Mouse (Mus musculus) kidney, embryonic 14.5 days (tissue): ENCODE results near the gene Abcf2. TPM values are rescaled to one million over a fixed set of nuclear protein-coding genes. Genes with fewer than 3 reads are reported as not detected.

Experiments used
- ATAC-seq: fragments of 200-750 bp; cut with Nextera tagmentation; 2 replicates; pipeline ENCODE4 v1.8.0; 2017; ENCODE audit warnings: moderate number of reproducible peaks, mild to moderate bottlenecking, moderate TSS enrichment, moderate library complexity; ENCODE audit not compliant: low FRiP score, low TSS enrichment
- H3K27ac ChIP-seq: fragments of 300-500 bp; sonication (generic); 2 replicates; pipeline ENCODE4 v1.5.1; 2014; ENCODE audit warnings: low read depth, mild to moderate bottlenecking, low read length, moderate library complexity, mixed read lengths
- H3K27me3 ChIP-seq: fragments of 300-500 bp; sonication (generic); 2 replicates; pipeline ENCODE4 v1.6.1; 2014; ENCODE audit warnings: mild to moderate bottlenecking, low read length; ENCODE audit not compliant: control insufficient read depth, insufficient read depth
- H3K36me3 ChIP-seq: fragments of 300-500 bp; sonication (generic); 2 replicates; pipeline ENCODE4 v1.6.1; 2014; ENCODE audit warnings: low read length, mixed read lengths; ENCODE audit not compliant: control insufficient read depth, insufficient read depth
- H3K4me1 ChIP-seq: fragments of 300-500 bp; sonication (generic); 2 replicates; pipeline ENCODE4 v1.6.1; 2014; ENCODE audit warnings: low read length, mixed read lengths; ENCODE audit not compliant: control insufficient read depth, insufficient read depth
- H3K4me2 ChIP-seq: fragments of 300-500 bp; sonication (generic); replicated peaks from 2 replicates; pipeline ENCODE4 v1.6.1; 2014; ENCODE audit warnings: low read depth, mild to moderate bottlenecking, low read length
- H3K4me3 ChIP-seq: fragments of 300-500 bp; sonication (generic); 2 replicates; pipeline ENCODE4 v1.5.1; 2014; ENCODE audit warnings: mild to moderate bottlenecking, low read length
- H3K9ac ChIP-seq: fragments of 300-500 bp; sonication (generic); 2 replicates; pipeline ENCODE4 v1.6.1; 2014; ENCODE audit warnings: low read depth, mild to moderate bottlenecking, low read length, moderate library complexity
- H3K9me3 ChIP-seq: fragments of 300-500 bp; sonication (generic); 2 replicates; pipeline ENCODE4 v1.6.1; 2016; ENCODE audit warnings: low read length; ENCODE audit not compliant: control insufficient read depth
- WGBS: fragments of 180-500 bp; shearing (Covaris S2); extraction: QIAGEN DNeasy Blood & Tissue Kit; methylation state at CpG from one replicate; pipeline ENCODE4 v1.1.7; 2014; 5-methylcytosine and 5-hydroxymethylcytosine counted together
- polyA plus RNA-seq: library from polyadenylated mRNA; unstranded; fragments of >200 nt; fragmentation: Nextera tagmentation; extraction: Ambion mirVana; gene quantifications from 2 replicates; pipeline ENCODE4 v1.2.1, GENCODE M21; 2014

Abcf2 gene
- polyA plus RNA-seq, 1 experiment from 2014 or later: 121 TPM

DNA sequence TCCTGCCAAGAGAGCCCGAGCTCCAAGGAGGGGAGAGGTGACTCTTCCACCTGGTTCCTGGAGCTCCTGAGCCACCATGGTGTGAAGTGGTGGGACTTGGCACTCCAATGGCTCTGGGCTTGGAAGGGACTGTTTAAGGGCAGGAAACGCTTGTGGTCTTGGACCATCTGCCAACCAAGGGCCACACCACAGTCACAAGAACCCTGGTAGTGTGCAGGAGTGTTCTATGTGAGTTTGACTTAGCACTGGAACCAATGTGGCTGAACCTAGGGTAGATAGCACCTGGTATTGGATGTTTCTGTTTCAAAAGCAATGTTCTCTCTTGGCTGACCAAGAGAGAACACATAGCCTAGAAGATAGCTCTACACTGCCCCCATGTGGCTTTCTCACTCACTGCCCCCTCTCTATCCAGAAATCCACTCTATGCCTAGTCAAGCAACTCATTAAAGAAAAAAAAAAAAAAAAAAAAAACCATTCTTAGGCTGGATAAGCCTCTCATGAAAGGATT lies 20.0 kb upstream of the Abcf2 start:
- Histone ChIP-seq H3K27ac (no peak overlapping the region), H3K27me3 (no peaks in the 10 kb centered on the region), H3K9ac (no peak overlapping the region), H3K4me3 (no peak overlapping the region), H3K4me2 (no peak overlapping the region), H3K36me3 (peaks cover 33% of the 10 kb centered on the region), H3K9me3 (no peaks in the 10 kb centered on the region), H3K4me1 (peaks cover 30% of the 10 kb centered on the region)
- 58% methylated on average over 2 of the region's 2 CpGs for WGBS
- 0 out of 2 replicates have a peak, but pooled peaks have one; percentile 10 for ATAC-seq

DNA sequence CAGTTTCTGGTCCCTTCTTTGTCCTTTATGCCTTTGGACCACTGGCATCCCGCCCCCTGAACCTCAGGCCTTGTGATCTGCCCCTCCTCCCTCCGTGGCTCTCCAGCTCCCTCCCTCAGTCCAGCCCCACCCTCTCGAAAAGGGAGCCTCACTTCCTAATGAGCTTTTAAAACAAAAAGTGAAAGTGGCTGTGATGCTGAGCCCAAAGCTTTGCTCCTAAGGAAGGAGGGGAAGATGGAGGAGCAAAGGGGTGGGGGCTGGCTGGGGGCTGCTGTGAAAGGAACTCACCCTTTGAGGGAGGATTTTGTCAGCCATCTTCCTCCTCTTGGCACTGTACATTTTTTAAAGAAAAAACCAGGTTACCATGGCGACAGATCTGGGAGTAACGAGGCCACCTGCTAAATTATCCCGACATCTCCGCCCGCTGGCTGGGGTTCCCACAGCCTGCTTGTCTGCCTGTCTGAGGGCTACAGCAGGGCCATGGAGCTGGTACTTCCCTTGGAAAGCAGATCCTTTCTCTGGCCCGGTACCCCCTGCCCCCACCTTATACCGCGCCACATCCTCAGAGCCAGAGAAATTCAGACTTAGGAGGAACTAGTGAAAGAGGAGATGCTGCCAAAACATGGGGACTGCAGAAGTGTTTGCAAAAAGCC lies 19.4 kb upstream of the Abcf2 start:
- no peak overlapping the region for H3K27ac ChIP-seq
- no peak overlapping the region for H3K4me3 ChIP-seq
- H3K27me3 ChIP-seq: no peaks in the 10 kb centered on the region
- H3K4me2 ChIP-seq: no peak overlapping the region
- H3K4me1 ChIP-seq: peaks cover 37% of the 10 kb centered on the region
- no peaks in the 10 kb centered on the region for H3K9me3 ChIP-seq
- no peak overlapping the region for H3K9ac ChIP-seq
- WGBS: 19% methylated on average over 11 of the region's 11 CpGs
- H3K36me3 ChIP-seq: peaks cover 39% of the 10 kb centered on the region
- ATAC-seq: no peak

DNA sequence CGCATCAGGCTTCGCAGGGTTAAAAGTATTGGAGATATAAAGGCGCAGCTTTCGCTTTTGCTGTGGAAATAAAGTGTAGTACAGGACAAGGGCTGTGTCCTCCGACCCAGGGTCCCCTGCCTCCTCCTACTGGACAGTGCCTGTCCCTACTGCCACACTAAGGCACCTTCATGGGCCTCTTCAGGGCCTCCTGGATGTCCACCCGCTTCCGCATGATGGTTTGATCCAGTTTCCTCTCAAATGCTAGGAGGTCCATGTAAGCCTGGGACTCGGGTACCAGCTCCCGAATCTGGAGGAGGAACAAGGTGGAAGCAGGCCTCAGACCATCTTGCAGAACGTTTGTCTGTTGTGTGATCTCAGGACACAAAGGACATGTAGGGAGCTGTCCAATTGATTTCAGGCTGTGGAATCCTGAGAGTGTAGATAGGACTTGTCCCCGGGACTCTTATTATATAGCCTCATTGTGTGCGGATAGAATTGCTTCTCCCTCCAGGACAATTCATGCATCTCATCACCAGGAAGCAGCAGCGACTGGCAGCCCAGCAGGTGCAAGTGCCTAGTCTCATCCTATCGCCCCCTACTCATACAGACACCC lies 18.6 kb upstream of the Abcf2 start:
- Histone ChIP-seq H3K36me3 (peaks cover 46% of the 10 kb centered on the region), H3K9me3 (no peaks in the 10 kb centered on the region), H3K4me2 (no peak overlapping the region), H3K27me3 (no peaks in the 10 kb centered on the region), H3K4me3 (no peak overlapping the region), H3K9ac (no peak overlapping the region), H3K27ac (no peak overlapping the region), H3K4me1 (peaks cover 44% of the 10 kb centered on the region)
- ATAC-seq: no peak
- WGBS: 67% methylated on average over 14 of the region's 14 CpGs

DNA sequence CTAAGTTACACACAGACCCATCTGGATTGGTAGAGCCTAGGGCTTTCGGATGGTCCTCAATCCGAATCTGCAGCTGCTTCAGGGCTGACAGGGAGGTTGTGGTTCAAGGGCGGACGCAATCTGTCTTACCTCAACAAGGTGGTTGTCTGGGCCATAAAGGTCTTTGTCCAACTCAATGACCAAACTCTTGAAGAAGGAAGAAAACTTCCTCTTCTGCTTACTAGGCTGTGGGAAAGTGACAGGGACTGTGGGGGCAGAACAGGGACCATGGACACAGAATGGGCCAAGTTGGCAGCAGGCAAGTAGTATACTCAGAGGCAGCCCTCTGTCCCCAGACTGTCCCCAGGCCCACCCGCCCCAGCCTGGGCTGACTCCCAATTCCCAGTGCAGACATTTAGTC lies 18.0 kb upstream of the Abcf2 start:
- no peak overlapping the region for H3K27ac ChIP-seq
- WGBS: 90% methylated on average over 5 of the region's 5 CpGs
- H3K4me2 ChIP-seq: no peak overlapping the region
- no peak for ATAC-seq
- H3K27me3 ChIP-seq: no peaks in the 10 kb centered on the region
- H3K9ac ChIP-seq: no peak overlapping the region
- H3K9me3 ChIP-seq: no peaks in the 10 kb centered on the region
- peaks cover 42% of the 10 kb centered on the region for H3K4me1 ChIP-seq
- H3K36me3 ChIP-seq: peaks cover 48% of the 10 kb centered on the region
- H3K4me3 ChIP-seq: no peak overlapping the region

DNA sequence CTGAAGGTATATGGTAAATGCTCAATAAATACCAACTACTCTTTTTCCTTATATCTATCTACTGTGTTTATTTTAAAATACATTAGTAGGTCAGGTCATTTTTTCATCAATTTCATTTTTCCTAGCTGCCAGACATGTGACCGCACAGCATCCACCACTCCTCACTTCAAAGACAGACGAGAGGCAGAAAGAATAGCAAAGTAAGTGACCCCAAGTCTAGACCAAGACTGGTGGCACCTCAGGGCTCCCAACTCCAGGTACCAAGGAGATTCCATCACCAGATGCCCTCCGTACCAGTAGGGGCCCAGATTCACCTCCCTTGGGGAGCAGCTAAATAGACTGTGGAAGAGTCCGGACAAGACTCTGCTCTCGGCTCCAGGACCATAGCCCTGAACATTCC lies 17.1 kb upstream of the Abcf2 start:
- peaks cover 56% of the 10 kb centered on the region for H3K36me3 ChIP-seq
- H3K9me3 ChIP-seq: no peaks in the 10 kb centered on the region
- H3K4me3 ChIP-seq: no peak overlapping the region
- H3K27ac ChIP-seq: no peak overlapping the region
- no peak for ATAC-seq
- WGBS: 94% methylated on average over 5 of the region's 5 CpGs
- H3K9ac ChIP-seq: no peak overlapping the region
- H3K4me2 ChIP-seq: no peak overlapping the region
- no peaks in the 10 kb centered on the region for H3K27me3 ChIP-seq
- peaks cover 41% of the 10 kb centered on the region for H3K4me1 ChIP-seq

DNA sequence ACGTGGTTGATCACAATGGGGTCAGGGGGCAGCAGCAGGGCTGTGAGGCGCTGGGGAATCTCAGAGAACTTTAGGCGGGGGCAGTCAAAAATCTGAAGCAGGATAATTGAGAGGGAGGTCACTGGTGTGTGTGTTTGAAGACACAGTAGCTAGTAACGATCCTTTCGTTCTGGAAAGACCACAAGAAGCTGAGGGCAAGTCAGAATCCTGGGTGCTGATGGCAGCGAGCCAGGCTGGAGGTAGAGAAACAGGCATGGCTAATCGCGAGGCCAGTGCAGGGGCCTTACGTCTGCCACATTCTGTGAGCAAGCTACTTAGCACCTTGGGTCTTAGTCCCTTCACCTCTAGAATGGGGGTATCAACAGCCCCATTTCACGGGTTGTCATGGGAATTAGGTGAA lies 16.7 kb upstream of the Abcf2 start:
- Histone ChIP-seq H3K9ac (no peak overlapping the region), H3K9me3 (no peaks in the 10 kb centered on the region), H3K4me1 (peaks cover 36% of the 10 kb centered on the region), H3K36me3 (peaks cover 60% of the 10 kb centered on the region), H3K27me3 (no peaks in the 10 kb centered on the region), H3K27ac (no peak overlapping the region), H3K4me2 (no peak overlapping the region), H3K4me3 (no peak overlapping the region)
- ATAC-seq: no peak
- WGBS: 72% methylated on average over 10 of the region's 10 CpGs

DNA sequence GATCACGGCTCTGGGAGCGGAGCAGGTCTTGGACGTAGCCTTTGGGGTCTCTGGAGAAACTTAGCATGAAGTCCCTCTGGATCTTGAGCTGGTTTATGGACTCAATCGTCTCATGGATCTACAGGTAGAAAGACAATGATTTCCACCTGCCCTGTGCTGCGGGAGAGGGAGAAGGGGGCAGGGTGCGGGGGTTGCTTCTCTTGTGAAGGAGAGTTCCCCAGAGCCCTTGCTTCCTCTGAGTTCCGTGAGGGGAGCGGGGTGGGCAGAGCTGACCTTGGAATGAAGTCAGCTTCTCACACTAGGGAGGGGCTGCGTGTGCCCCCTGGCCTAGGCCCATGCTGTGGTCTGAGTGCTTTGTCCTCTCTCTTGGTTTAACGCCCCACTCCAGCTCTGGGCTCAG lies 16.0 kb upstream of the Abcf2 start:
- Histone ChIP-seq H3K4me1 (peaks cover 29% of the 10 kb centered on the region), H3K4me3 (no peak overlapping the region), H3K27me3 (no peaks in the 10 kb centered on the region), H3K27ac (no peak overlapping the region), H3K9me3 (no peaks in the 10 kb centered on the region), H3K4me2 (no peak overlapping the region), H3K9ac (no peak overlapping the region), H3K36me3 (peaks cover 66% of the 10 kb centered on the region)
- WGBS: 83% methylated on average over 10 of the region's 10 CpGs
- ATAC-seq: no peak

DNA sequence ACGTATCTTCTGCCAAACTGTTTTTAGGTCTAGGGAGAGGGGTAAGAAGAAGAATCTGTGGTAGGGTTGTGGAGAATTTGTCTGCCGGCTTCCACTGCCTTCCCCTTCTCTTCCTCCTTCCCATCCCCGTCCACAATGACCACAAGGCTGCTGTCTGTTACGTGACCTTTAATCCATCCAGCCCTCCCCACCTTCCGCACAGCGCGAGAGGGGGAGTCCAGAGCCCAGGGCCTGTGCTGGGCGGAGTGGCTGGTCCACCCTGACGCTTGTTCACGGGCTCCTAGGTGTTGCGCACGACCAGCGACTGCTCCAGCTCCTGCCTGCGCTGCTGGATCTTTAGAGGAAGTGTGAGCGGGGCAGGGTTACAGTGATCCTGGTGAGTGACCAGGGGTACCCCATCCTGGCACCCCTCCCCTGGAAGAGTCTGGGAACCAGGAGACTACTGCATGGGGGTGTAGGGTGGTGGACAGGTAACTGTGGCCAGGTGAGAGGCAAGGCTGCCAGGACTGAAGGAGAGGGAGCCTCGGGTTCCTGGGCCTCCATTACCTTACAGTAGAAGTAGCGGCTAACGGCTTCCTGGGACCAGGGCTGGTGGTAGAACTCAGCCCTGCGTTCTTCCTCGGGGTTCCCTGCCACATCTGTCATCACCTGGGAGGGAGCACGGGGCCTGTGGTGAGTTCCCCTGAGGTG lies 15.3 kb upstream of the Abcf2 start:
- Histone ChIP-seq H3K4me2 (no peak overlapping the region; the same call in 1 of the 2 replicates), H3K9me3 (no peaks in the 10 kb centered on the region), H3K27me3 (no peaks in the 10 kb centered on the region), H3K27ac (no peak overlapping the region), H3K9ac (no peak overlapping the region), H3K4me1 (peaks cover 29% of the 10 kb centered on the region), H3K4me3 (no peak overlapping the region), H3K36me3 (peaks cover 66% of the 10 kb centered on the region)
- WGBS: 59% methylated on average over 21 of the region's 21 CpGs
- no peak for ATAC-seq
